Mouse (Mus musculus): ENCODE data around the gene Ppp4r1. TPM values are rescaled to one million over a fixed set of nuclear protein-coding genes. Genes with fewer than 3 reads are reported as not detected.
A peak's percentile ranks its signal among the peaks of the same experiment; 100 is the strongest.

The Ppp4r1 gene
- polyA plus RNA-seq, 1 experiment: 72.1 TPM

- no peaks in the 10 kb centered on the region for H3K4me1 ChIP-seq (ENCODE audit: control insufficient read depth, insufficient read depth, low read length)
- no peak overlapping the region for H3K27ac ChIP-seq (ENCODE audit: insufficient read depth, low read length)
- H3K4me3 ChIP-seq (ENCODE audit: insufficient read depth, low read length): no peak overlapping the region
- no peak for TF ChIP-seq POLR2A (IDR thresholded peaks at IDR 0.05; ENCODE audit: extremely low read depth, insufficient read depth, low read length)
- TF ChIP-seq CTCF (IDR thresholded peaks at IDR 0.05; ENCODE audit: extremely low read depth, insufficient read depth, low read length): peak; percentile 44
Observed at GRCm38 (mm10) chr17:65862579-65862978, 80.2 kb downstream of the Ppp4r1 start.

- Histone ChIP-seq H3K4me1 (ENCODE audit: control insufficient read depth, insufficient read depth, low read length) (no peaks in the 10 kb centered on the region), H3K4me3 (ENCODE audit: insufficient read depth, low read length) (no peak overlapping the region), H3K27ac (ENCODE audit: insufficient read depth, low read length) (no peak overlapping the region)
- TF ChIP-seq POLR2A (IDR thresholded peaks at IDR 0.05; ENCODE audit: extremely low read depth, insufficient read depth, low read length) (no peak), CTCF (IDR thresholded peaks at IDR 0.05; ENCODE audit: extremely low read depth, insufficient read depth, low read length) (no peak)
Observed at GRCm38 (mm10) chr17:65863830-65864229, 81.5 kb downstream of the Ppp4r1 start.

- Histone ChIP-seq H3K4me3 (ENCODE audit: insufficient read depth, low read length) (no peak overlapping the region), H3K27ac (ENCODE audit: insufficient read depth, low read length) (no peak overlapping the region), H3K4me1 (ENCODE audit: control insufficient read depth, insufficient read depth, low read length) (no peaks in the 10 kb centered on the region)
- TF ChIP-seq POLR2A (IDR thresholded peaks at IDR 0.05; ENCODE audit: extremely low read depth, insufficient read depth, low read length) (no peak), CTCF (IDR thresholded peaks at IDR 0.05; ENCODE audit: extremely low read depth, insufficient read depth, low read length) (peak; percentile 34)
Observed at GRCm38 (mm10) chr17:65864742-65865141, 82.4 kb downstream of the Ppp4r1 start.

- H3K4me1 ChIP-seq (ENCODE audit: control insufficient read depth, insufficient read depth, low read length): no peaks in the 10 kb centered on the region
- TF ChIP-seq CTCF (IDR thresholded peaks at IDR 0.05; ENCODE audit: extremely low read depth, insufficient read depth, low read length) (no peak), POLR2A (IDR thresholded peaks at IDR 0.05; ENCODE audit: extremely low read depth, insufficient read depth, low read length) (no peak)
- no peak overlapping the region for H3K27ac ChIP-seq (ENCODE audit: insufficient read depth, low read length)
- H3K4me3 ChIP-seq (ENCODE audit: insufficient read depth, low read length): no peak overlapping the region
Observed at GRCm38 (mm10) chr17:65865265-65865664, 82.9 kb downstream of the Ppp4r1 start.

GRCm38 (mm10) chr17:65866201-65866600 is 83.8 kb downstream of the Ppp4r1 start:
- Histone ChIP-seq H3K4me3 (ENCODE audit: insufficient read depth, low read length) (no peak overlapping the region), H3K4me1 (ENCODE audit: control insufficient read depth, insufficient read depth, low read length) (no peaks in the 10 kb centered on the region), H3K27ac (ENCODE audit: insufficient read depth, low read length) (no peak overlapping the region)
- TF ChIP-seq POLR2A (IDR thresholded peaks at IDR 0.05; ENCODE audit: extremely low read depth, insufficient read depth, low read length): no peak
- TF ChIP-seq CTCF (IDR thresholded peaks at IDR 0.05; ENCODE audit: extremely low read depth, insufficient read depth, low read length): no peak

GRCm38 (mm10) chr17:65867996-65868395 is 85.6 kb downstream of the Ppp4r1 start:
- H3K27ac ChIP-seq (ENCODE audit: insufficient read depth, low read length): no peak overlapping the region
- peaks cover 8% of the 10 kb centered on the region; the same call in 1 of the 2 replicates for H3K4me1 ChIP-seq (ENCODE audit: control insufficient read depth, insufficient read depth, low read length)
- TF ChIP-seq POLR2A (IDR thresholded peaks at IDR 0.05; ENCODE audit: extremely low read depth, insufficient read depth, low read length) (no peak), CTCF (IDR thresholded peaks at IDR 0.05; ENCODE audit: extremely low read depth, insufficient read depth, low read length) (no peak)
- no peak overlapping the region for H3K4me3 ChIP-seq (ENCODE audit: insufficient read depth, low read length)

GRCm38 (mm10) chr17:65869720-65870119 is 87.3 kb downstream of the Ppp4r1 start:
- TF ChIP-seq POLR2A (IDR thresholded peaks at IDR 0.05; ENCODE audit: extremely low read depth, insufficient read depth, low read length) (no peak), CTCF (IDR thresholded peaks at IDR 0.05; ENCODE audit: extremely low read depth, insufficient read depth, low read length) (no peak)
- Histone ChIP-seq H3K4me3 (ENCODE audit: insufficient read depth, low read length) (no peak overlapping the region), H3K4me1 (ENCODE audit: control insufficient read depth, insufficient read depth, low read length) (peaks cover 8% of the 10 kb centered on the region; the same call in 1 of the 2 replicates), H3K27ac (ENCODE audit: insufficient read depth, low read length) (no peak overlapping the region)

GRCm38 (mm10) chr17:65870146-65870545 is 87.8 kb downstream of the Ppp4r1 start:
- Histone ChIP-seq H3K4me3 (ENCODE audit: insufficient read depth, low read length) (no peak overlapping the region), H3K27ac (ENCODE audit: insufficient read depth, low read length) (no peak overlapping the region), H3K4me1 (ENCODE audit: control insufficient read depth, insufficient read depth, low read length) (peaks cover 8% of the 10 kb centered on the region; the same call in 1 of the 2 replicates)
- TF ChIP-seq POLR2A (IDR thresholded peaks at IDR 0.05; ENCODE audit: extremely low read depth, insufficient read depth, low read length) (no peak), CTCF (IDR thresholded peaks at IDR 0.05; ENCODE audit: extremely low read depth, insufficient read depth, low read length) (peak; percentile 57)

GRCm38 (mm10) chr17:65871641-65872041 is 89.3 kb downstream of the Ppp4r1 start:
- TF ChIP-seq CTCF (IDR thresholded peaks at IDR 0.05; ENCODE audit: extremely low read depth, insufficient read depth, low read length): no peak

GRCm38 (mm10) chr17:65872051-65872450 is 89.7 kb downstream of the Ppp4r1 start:
- Histone ChIP-seq H3K4me1 (ENCODE audit: control insufficient read depth, insufficient read depth, low read length) (peaks cover 11% of the 10 kb centered on the region), H3K4me3 (ENCODE audit: insufficient read depth, low read length) (no peak overlapping the region), H3K27ac (ENCODE audit: insufficient read depth, low read length) (peak overlapping the region; percentile 36)
- TF ChIP-seq CTCF (IDR thresholded peaks at IDR 0.05; ENCODE audit: extremely low read depth, insufficient read depth, low read length) (no peak), POLR2A (IDR thresholded peaks at IDR 0.05; ENCODE audit: extremely low read depth, insufficient read depth, low read length) (no peak)

More at GRCm38 (mm10) chr17:65871641-65872041, 89.3 kb downstream of the Ppp4r1 start:
- Histone ChIP-seq H3K27ac (ENCODE audit: insufficient read depth, low read length) (peak overlapping the region; percentile 36), H3K4me3 (ENCODE audit: insufficient read depth, low read length) (no peak overlapping the region), H3K4me1 (ENCODE audit: control insufficient read depth, insufficient read depth, low read length) (peaks cover 11% of the 10 kb centered on the region)
